In the genomic region with DNA sequence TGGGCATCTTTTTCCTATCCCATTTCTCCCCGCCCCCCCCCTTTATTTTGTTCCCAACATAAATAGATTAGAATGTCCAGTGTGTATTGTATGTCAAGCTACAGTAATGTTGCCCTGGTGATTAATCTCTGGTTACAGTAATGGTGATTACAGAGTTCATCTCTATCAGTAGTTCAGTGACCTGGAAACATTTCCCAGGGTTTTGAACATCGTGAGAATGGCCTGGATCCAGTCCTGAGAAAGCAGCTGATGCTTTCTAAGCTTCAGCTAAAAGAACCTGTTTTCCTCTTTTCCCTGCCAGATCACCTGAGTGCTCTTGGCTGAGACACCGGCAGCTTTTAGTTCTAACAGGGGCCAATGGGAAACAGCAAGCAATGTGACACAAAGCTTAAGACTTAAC, we compare ENCODE assay signal across 25 mouse cellular contexts. TPM values are rescaled to one million over a fixed set of nuclear protein-coding genes. Genes with fewer than 3 reads are reported as not detected.
DNase-seq lines count a peak whose midpoint lies in the region; ATAC-seq and TF ChIP-seq lines count a peak whose summit lies in the region.
"Had no signal": no experiment of that assay in that cellular context is flagged by ENCODE, and none has a peak within 500 bp of the region (broad histone marks: within the 10 kb centered on the region; RNA-seq: fewer than 3 reads in every experiment).

No protein-coding gene starts in this region.

- 34% methylated on average over 3 of the region's 3 CpGs for WGBS in hindbrain, postnatal 0 days
- WGBS in hindbrain, embryonic 11.5 days, result 72% methylated on average over 3 of the region's 3 CpGs
- WGBS in heart, embryonic 11.5 days (ENCODE audit: insufficient replicate concordance), result 65% methylated on average over 3 of the region's 3 CpGs

- H3K9me3 ChIP-seq in hindbrain, postnatal 0 days (ENCODE audit: low read length), result no peaks in the 10 kb centered on the region
- no peaks in the 10 kb centered on the region for H3K9me3 ChIP-seq in hindbrain, embryonic 11.5 days (ENCODE audit: control insufficient read depth, low read length)
- no peaks in the 10 kb centered on the region for H3K9me3 ChIP-seq in heart, embryonic 11.5 days (replicated peaks; ENCODE audit: control insufficient read depth, low read length)
- H3K9me3 ChIP-seq: G1E; limb, embryonic 13.5 days; liver, embryonic 13.5 days; neural tube, embryonic 13.5 days; stomach, embryonic 15.5 days had no signal

- no peak overlapping the region for H3K4me3 ChIP-seq in hindbrain, postnatal 0 days (ENCODE audit: low read length)
- no peak overlapping the region for H3K4me3 ChIP-seq in hindbrain, embryonic 11.5 days (ENCODE audit: low read depth, low read length)
- H3K4me3 ChIP-seq in testis, adult 2 months (ENCODE audit: control insufficient read depth, low read depth, low read length), result peak overlapping the region; percentile 44; the same call in 1 of the 2 replicates
- no peak overlapping the region for H3K4me3 ChIP-seq in heart, embryonic 11.5 days (ENCODE audit: low read depth, low read length)
- H3K4me3 ChIP-seq: limb, embryonic 13.5 days; liver, embryonic 13.5 days; neural tube, embryonic 13.5 days; stomach, embryonic 15.5 days had no signal

- peak; percentile 45 to 73 for DNase-seq in cerebellum, postnatal 14 days
- no peak for DNase-seq in cerebellum, postnatal 4 days (ENCODE audit: low spot score in 2 of 2)
- DNase-seq in hindbrain, postnatal 0 days (ENCODE audit: low spot score), result peak; percentile 31
- no peak for DNase-seq in hindbrain, embryonic 11.5 days (ENCODE audit: low spot score)
- DNase-seq in testis, postnatal 14 days (ENCODE audit: low spot score), result no peak
- no peak for DNase-seq in c-Kit-positive CD71-positive TER-119-positive erythroid progenitor cells, embryonic 14.5 days (ENCODE audit: low spot score)
- DNase-seq: adrenal gland, postnatal 14 days; heart, adult 11 months; heart, postnatal 36 days; kidney, adult 11 months; layer of hippocampus, postnatal 36 days; liver, embryonic 13.5 days; lung, embryonic 14.5 days; right cerebral cortex, postnatal 25 days had no signal

- no peak overlapping the region for H3K4me2 ChIP-seq in hindbrain, postnatal 0 days (ENCODE audit: low read depth, low read length)
- no peak overlapping the region for H3K4me2 ChIP-seq in hindbrain, embryonic 11.5 days (replicated peaks; ENCODE audit: low read depth, low read length)
- H3K4me2 ChIP-seq in heart, embryonic 11.5 days, result no peak overlapping the region
- H3K4me2 ChIP-seq: limb, embryonic 13.5 days; liver, embryonic 13.5 days; lung, embryonic 14.5 days; midbrain, embryonic 11.5 days; neural tube, embryonic 13.5 days; stomach, embryonic 15.5 days had no signal

- TF ChIP-seq CTCF in hindbrain, postnatal 0 days (IDR thresholded peaks at IDR 0.05; ENCODE audit: low read depth), result no peak
- TF ChIP-seq CTCF in testis, adult 2 months (IDR thresholded peaks at IDR 0.05; ENCODE audit: control insufficient read depth, insufficient read depth, insufficient replicate concordance, low read depth, low read length), result no peak

- no peak for TF ChIP-seq POLR2A in testis, adult 2 months (IDR thresholded peaks at IDR 0.05; ENCODE audit: control insufficient read depth, low read depth, low read length)

- no peaks in the 10 kb centered on the region for H3K27me3 ChIP-seq in hindbrain, postnatal 0 days (ENCODE audit: insufficient read depth, low read length)
- no peaks in the 10 kb centered on the region for H3K27me3 ChIP-seq in hindbrain, embryonic 11.5 days (ENCODE audit: control insufficient read depth, insufficient read depth, low read length)
- no peaks in the 10 kb centered on the region for H3K27me3 ChIP-seq in testis, adult 2 months (ENCODE audit: control insufficient read depth, insufficient read depth, low read length)
- no peaks in the 10 kb centered on the region for H3K27me3 ChIP-seq in heart, embryonic 11.5 days (ENCODE audit: control insufficient read depth, insufficient read depth, low read length)
- H3K27me3 ChIP-seq: limb, embryonic 13.5 days; liver, embryonic 13.5 days; neural tube, embryonic 13.5 days; stomach, embryonic 15.5 days had no signal

- no peak for ATAC-seq in hindbrain, postnatal 0 days
- ATAC-seq in hindbrain, embryonic 11.5 days (ENCODE audit: low FRiP score), result no peak
- no peak for ATAC-seq in heart, embryonic 11.5 days (replicated peaks; ENCODE audit: insufficient number of reproducible peaks, low FRiP score, low TSS enrichment)

- no peak overlapping the region for H3K9ac ChIP-seq in hindbrain, postnatal 0 days (replicated peaks; ENCODE audit: low read length)
- no peak overlapping the region for H3K9ac ChIP-seq in hindbrain, embryonic 11.5 days (ENCODE audit: low read depth, low read length)
- H3K9ac ChIP-seq in heart, embryonic 11.5 days (ENCODE audit: low read depth, low read length), result no peak overlapping the region
- H3K9ac ChIP-seq: limb, embryonic 13.5 days; liver, embryonic 13.5 days; lung, embryonic 14.5 days; neural tube, embryonic 13.5 days; stomach, embryonic 15.5 days had no signal

- no peak overlapping the region for H3K27ac ChIP-seq in hindbrain, postnatal 0 days
- H3K27ac ChIP-seq in hindbrain, embryonic 11.5 days (ENCODE audit: low read depth, low read length), result no peak overlapping the region
- H3K27ac ChIP-seq in testis, adult 2 months (ENCODE audit: control insufficient read depth, insufficient read depth, low read depth, low read length), result no peak overlapping the region
- no peak overlapping the region for H3K27ac ChIP-seq in heart, embryonic 11.5 days (ENCODE audit: low read depth, low read length)
- H3K27ac ChIP-seq: limb, embryonic 13.5 days; liver, embryonic 13.5 days; macrophage; neural tube, embryonic 13.5 days; stomach, embryonic 15.5 days had no signal

- no peaks in the 10 kb centered on the region for H3K4me1 ChIP-seq in hindbrain, postnatal 0 days (ENCODE audit: insufficient read depth, low read length)
- no peaks in the 10 kb centered on the region for H3K4me1 ChIP-seq in hindbrain, embryonic 11.5 days (replicated peaks; ENCODE audit: control insufficient read depth, insufficient read depth, low read length)
- no peaks in the 10 kb centered on the region; the same call in 1 of the 2 replicates for H3K4me1 ChIP-seq in testis, adult 2 months (ENCODE audit: control insufficient read depth, insufficient read depth, low read length)
- H3K4me1 ChIP-seq in heart, embryonic 11.5 days (ENCODE audit: control insufficient read depth, insufficient read depth, low read length), result peaks cover 7% of the 10 kb centered on the region; the same call in 1 of the 2 replicates
- H3K4me1 ChIP-seq: limb, embryonic 13.5 days; liver, embryonic 13.5 days; stomach, embryonic 15.5 days had no signal

- no peaks in the 10 kb centered on the region for H3K36me3 ChIP-seq in hindbrain, postnatal 0 days (ENCODE audit: insufficient read depth, low read length)
- no peaks in the 10 kb centered on the region for H3K36me3 ChIP-seq in hindbrain, embryonic 11.5 days (ENCODE audit: control insufficient read depth, insufficient read depth, low read length)
- H3K36me3 ChIP-seq in testis, adult 2 months (ENCODE audit: control insufficient read depth, insufficient read depth, low read length), result no peaks in the 10 kb centered on the region
- no peaks in the 10 kb centered on the region for H3K36me3 ChIP-seq in heart, embryonic 11.5 days (ENCODE audit: control insufficient read depth, insufficient read depth, low read length)
- H3K36me3 ChIP-seq: G1E; limb, embryonic 13.5 days; liver, embryonic 13.5 days; neural tube, embryonic 13.5 days; stomach, embryonic 15.5 days had no signal

RNA-seq across cellular contexts. Expression of gene Rnf17, which starts 12.1 kb away (rescaled TPM):
- total RNA-seq in hindbrain, postnatal 0 days (2014; rRNA removed), result 0.29 TPM in 1 of 2 replicates, not detected in the other
- 0.88 and 1.0 TPM in 2 replicates for polyA plus RNA-seq in hindbrain, postnatal 0 days (2015; fragmentation: Nextera tagmentation; extraction: Ambion mirVana)
- polyA plus RNA-seq in hindbrain, embryonic 11.5 days (2014; fragmentation: Nextera tagmentation; extraction: Ambion mirVana), result 1.9 and 2.0 TPM in 2 replicates
- 39.2 and 51.0 TPM in 2 replicates for polyA plus RNA-seq in testis, adult 2 months (2012; rRNA removed)
- polyA plus RNA-seq in heart, embryonic 11.5 days (2014; fragmentation: Nextera tagmentation; extraction: Ambion mirVana), result 3.2 and 4.8 TPM in 2 replicates
- polyA plus RNA-seq: G1E had no signal

RNA-seq across cellular contexts. Expression of gene Atp12a, which starts 25.4 kb away (rescaled TPM):
- 0.18 and 0.68 TPM in 2 replicates for total RNA-seq in hindbrain, postnatal 0 days (2014; rRNA removed)
- polyA plus RNA-seq in hindbrain, postnatal 0 days (2015; fragmentation: Nextera tagmentation; extraction: Ambion mirVana), result 0.26 and 0.48 TPM in 2 replicates
- 0.15 and 0.25 TPM in 2 replicates for polyA plus RNA-seq in hindbrain, embryonic 11.5 days (2014; fragmentation: Nextera tagmentation; extraction: Ambion mirVana)
- polyA plus RNA-seq in testis, adult 2 months (2012; rRNA removed), result 0.09 and 0.12 TPM in 2 replicates
- polyA plus RNA-seq in heart, embryonic 11.5 days (2014; fragmentation: Nextera tagmentation; extraction: Ambion mirVana), result not detected in 2 replicates
- total RNA-seq: gastrocnemius, adult 8-10 months; heart, postnatal 36 days; layer of hippocampus, postnatal 36 days had no signal
- polyA plus RNA-seq: cerebellum, adult 2 months; G1E; heart, embryonic 14.5 days; liver, embryonic 13.5 days; macrophage had no signal

Comparison
In these comparisons a context has a peak if more than half of its experiments do, and no peak if none do; other contexts are left out.
1. DNase-seq: peak in cerebellum, postnatal 14 days (2 of 2) and hindbrain, postnatal 0 days (single experiment); none in cerebellum, postnatal 4 days (0 of 2), hindbrain, embryonic 11.5 days (single experiment), testis, postnatal 14 days (single experiment) and c-Kit-positive CD71-positive TER-119-positive erythroid progenitor cells, embryonic 14.5 days (single experiment).